Mouse (Mus musculus): ENCODE measurements around the gene Atf4. TPM values are rescaled to one million over a fixed set of nuclear protein-coding genes. Genes with fewer than 3 reads are reported as not detected.
A peak's percentile ranks its signal among the peaks of the same experiment; 100 is the strongest.

Gene Atf4
- total and polyA plus RNA-seq, 2 experiments from 2014 or later = 104 to 157 TPM

DNA sequence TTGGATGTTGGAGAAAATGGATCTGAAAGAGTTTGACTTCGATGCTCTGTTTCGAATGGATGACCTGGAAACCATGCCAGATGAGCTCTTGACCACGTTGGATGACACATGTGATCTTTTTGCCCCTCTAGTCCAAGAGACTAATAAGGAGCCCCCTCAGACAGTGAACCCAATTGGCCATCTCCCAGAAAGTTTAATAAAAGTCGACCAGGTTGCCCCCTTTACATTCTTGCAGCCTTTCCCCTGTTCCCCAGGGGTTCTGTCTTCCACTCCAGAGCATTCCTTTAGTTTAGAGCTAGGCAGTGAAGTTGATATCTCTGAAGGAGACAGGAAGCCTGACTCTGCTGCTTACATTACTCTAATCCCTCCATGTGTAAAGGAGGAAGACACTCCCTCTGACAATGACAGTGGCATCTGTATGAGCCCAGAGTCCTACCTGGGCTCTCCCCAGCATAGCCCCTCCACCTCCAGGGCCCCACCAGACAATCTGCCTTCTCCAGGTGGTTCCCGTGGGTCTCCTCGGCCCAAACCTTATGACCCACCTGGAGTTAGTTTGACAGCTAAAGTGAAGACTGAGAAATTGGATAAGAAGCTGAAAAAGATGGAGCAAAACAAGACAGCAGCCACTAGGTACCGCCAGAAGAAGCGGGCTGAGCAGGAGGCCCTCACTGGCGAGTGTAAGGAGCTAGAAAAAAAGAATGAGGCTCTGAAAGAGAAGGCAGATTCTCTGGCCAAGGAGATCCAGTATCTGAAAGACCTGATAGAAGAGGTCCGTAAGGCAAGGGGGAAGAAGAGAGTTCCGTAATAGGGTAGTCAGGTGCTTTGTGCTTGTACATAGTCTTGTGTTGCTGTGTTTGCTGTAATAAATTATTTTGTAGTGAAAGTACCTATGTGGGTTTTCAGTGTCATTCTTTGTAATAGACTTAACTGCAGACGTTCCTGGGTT, 1.9 kb downstream of the Atf4 start:
- no peak; the same call in 1 of the 2 replicates for TF ChIP-seq CTCF (IDR thresholded peaks at IDR 0.05; ENCODE audit: low read depth)
- Histone ChIP-seq H3K27ac (peak overlapping the region; percentile 98; the same call in 1 of the 2 replicates), H3K4me1 (ENCODE audit: insufficient read depth, low read length) (peaks cover 18% of the 10 kb centered on the region; the same call in 1 of the 2 replicates)

DNA sequence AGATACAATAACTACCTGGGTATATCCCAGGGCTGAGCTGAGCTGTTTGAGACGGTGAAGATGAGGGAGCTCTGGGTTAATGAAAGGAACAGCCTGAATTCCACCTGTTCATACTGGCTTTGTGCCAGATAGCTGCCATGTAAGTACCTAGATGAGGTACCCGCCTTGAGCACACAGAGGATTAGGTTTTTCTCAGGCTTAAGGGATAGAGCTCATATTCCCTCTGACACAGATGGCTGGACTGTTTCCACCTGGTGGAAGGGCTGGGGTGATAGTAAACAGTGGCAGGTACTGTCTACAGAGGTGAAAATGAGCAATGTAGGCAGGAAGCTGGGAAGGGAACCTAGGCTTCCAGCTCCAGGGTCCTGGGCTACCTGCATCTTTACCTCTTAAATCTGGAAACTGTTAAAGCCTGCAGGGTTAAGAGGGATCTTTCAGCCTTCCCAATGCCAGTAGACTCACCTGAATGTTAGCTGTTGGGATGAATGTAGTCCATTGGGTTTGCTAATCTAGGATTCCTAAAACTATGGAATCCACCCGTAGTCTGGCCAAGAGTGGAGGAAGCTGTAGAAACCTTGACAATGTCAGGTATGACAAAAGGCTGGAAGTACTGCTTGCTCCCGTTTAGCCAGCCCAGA, 2.7 kb downstream of the Atf4 start:
- Histone ChIP-seq H3K36me3 (ENCODE audit: insufficient read depth, low read length) (peaks cover 33% of the 10 kb centered on the region), H3K4me3 (ENCODE audit: low read length) (peak overlapping the region; percentile 79; the same call in 1 of the 2 replicates), H3K27ac (peak overlapping the region; percentile 48; the same call in 1 of the 2 replicates), H3K9me3 (ENCODE audit: low read length) (no peaks in the 10 kb centered on the region), H3K9ac (replicated peaks; ENCODE audit: low read length) (no peak overlapping the region), H3K4me2 (ENCODE audit: low read depth, low read length) (peak overlapping the region; percentile 99), H3K4me1 (ENCODE audit: insufficient read depth, low read length) (peaks cover 18% of the 10 kb centered on the region; the same call in 1 of the 2 replicates), H3K27me3 (ENCODE audit: insufficient read depth, low read length) (no peaks in the 10 kb centered on the region)
- 27% methylated on average over 4 of the region's 4 CpGs for WGBS
- ATAC-seq (no peak), DNase-seq (ENCODE audit: low spot score) (no peak)
- no peak for TF ChIP-seq CTCF (IDR thresholded peaks at IDR 0.05; ENCODE audit: low read depth)

More for the DNA sequence above, 1.9 kb downstream of the Atf4 start:
- H3K4me3 ChIP-seq (ENCODE audit: low read length) = peak overlapping the region; percentile 79
- peak overlapping the region; percentile 99 for H3K4me2 ChIP-seq (ENCODE audit: low read depth, low read length)
- WGBS = 62% methylated on average over 12 of the region's 12 CpGs
- ATAC-seq (no peak), DNase-seq (ENCODE audit: low spot score) (no peak)
- H3K36me3 ChIP-seq (ENCODE audit: insufficient read depth, low read length) = peaks cover 33% of the 10 kb centered on the region
- peak overlapping the region; percentile 98 for H3K9ac ChIP-seq (replicated peaks; ENCODE audit: low read length)
- no peaks in the 10 kb centered on the region for H3K27me3 ChIP-seq (ENCODE audit: insufficient read depth, low read length)
- H3K9me3 ChIP-seq (ENCODE audit: low read length) = no peaks in the 10 kb centered on the region

GRCm38 (mm10) chr15:80258240-80259170, 3.5 kb downstream of the Atf4 start:
- TF ChIP-seq CTCF (IDR thresholded peaks at IDR 0.05; ENCODE audit: low read depth) = no peak
- DNase-seq (ENCODE audit: low spot score) (no peak), ATAC-seq (no peak)
- Histone ChIP-seq H3K9me3 (ENCODE audit: low read length) (no peaks in the 10 kb centered on the region), H3K4me1 (ENCODE audit: insufficient read depth, low read length) (peaks cover 23% of the 10 kb centered on the region), H3K27me3 (ENCODE audit: insufficient read depth, low read length) (no peaks in the 10 kb centered on the region), H3K4me3 (ENCODE audit: low read length) (no peak overlapping the region), H3K27ac (peak overlapping the region; percentile 48; the same call in 1 of the 2 replicates), H3K9ac (replicated peaks; ENCODE audit: low read length) (no peak overlapping the region), H3K36me3 (ENCODE audit: insufficient read depth, low read length) (peaks cover 33% of the 10 kb centered on the region), H3K4me2 (ENCODE audit: low read depth, low read length) (0 out of 2 replicates have a peak overlapping the region, but pooled peaks have one; percentile 99)
- WGBS = 66% methylated on average over 11 of the region's 11 CpGs

DNA sequence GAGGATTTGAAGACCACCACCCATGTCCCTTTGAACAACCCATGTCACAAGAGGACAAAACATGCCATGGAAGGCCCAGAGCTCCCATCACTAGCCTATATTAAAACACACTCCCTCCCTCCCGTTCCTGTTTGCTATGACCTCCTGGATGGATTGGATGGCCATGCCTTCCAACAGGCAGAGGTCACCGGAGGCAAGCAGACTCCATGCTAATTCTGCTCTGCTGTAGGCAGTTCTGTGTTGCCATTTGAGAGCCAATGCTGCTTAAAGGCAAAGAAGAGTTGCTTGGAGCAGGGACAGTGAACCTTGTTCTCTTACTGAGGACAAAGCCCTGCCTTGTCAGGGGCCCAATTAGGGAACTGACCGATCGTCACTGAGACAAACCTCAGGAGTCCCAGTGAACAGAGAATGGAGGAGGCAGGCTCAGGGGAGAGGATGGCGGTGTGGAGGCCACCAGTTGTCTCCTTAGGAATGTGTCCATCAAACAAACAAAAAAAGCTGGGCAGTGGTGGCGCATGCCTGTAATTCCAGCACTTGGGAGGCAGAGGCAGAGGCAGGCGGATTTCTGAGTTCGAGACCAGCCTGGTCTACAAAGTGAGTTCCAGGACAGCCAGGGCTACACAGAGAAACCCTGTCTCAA, 4.5 kb downstream of the Atf4 start:
- ATAC-seq (no peak), DNase-seq (ENCODE audit: low spot score) (no peak)
- Histone ChIP-seq H3K9ac (replicated peaks; ENCODE audit: low read length) (no peak overlapping the region), H3K4me3 (ENCODE audit: low read length) (no peak overlapping the region), H3K4me1 (ENCODE audit: insufficient read depth, low read length) (peaks cover 20% of the 10 kb centered on the region), H3K4me2 (ENCODE audit: low read depth, low read length) (no peak overlapping the region), H3K27ac (no peak overlapping the region), H3K36me3 (ENCODE audit: insufficient read depth, low read length) (peaks cover 33% of the 10 kb centered on the region), H3K9me3 (ENCODE audit: low read length) (no peaks in the 10 kb centered on the region), H3K27me3 (ENCODE audit: insufficient read depth, low read length) (no peaks in the 10 kb centered on the region)
- TF ChIP-seq CTCF (IDR thresholded peaks at IDR 0.05; ENCODE audit: low read depth) = no peak
- 56% methylated on average over 8 of the region's 8 CpGs for WGBS

GRCm38 (mm10) chr15:80260677-80261076, 5.7 kb downstream of the Atf4 start:
- no peaks in the 10 kb centered on the region for H3K27me3 ChIP-seq (ENCODE audit: insufficient read depth, low read length)
- H3K27ac ChIP-seq = no peak overlapping the region
- TF ChIP-seq CTCF (IDR thresholded peaks at IDR 0.05; ENCODE audit: low read depth) = peak; percentile 97
- H3K36me3 ChIP-seq (ENCODE audit: insufficient read depth, low read length) = peaks cover 33% of the 10 kb centered on the region
- ATAC-seq (no peak), DNase-seq (ENCODE audit: low spot score) (peak; percentile 90)
- H3K9ac ChIP-seq (replicated peaks; ENCODE audit: low read length) = no peak overlapping the region
- no peak overlapping the region for H3K4me3 ChIP-seq (ENCODE audit: low read length)
- no peaks in the 10 kb centered on the region for H3K9me3 ChIP-seq (ENCODE audit: low read length)
- H3K4me1 ChIP-seq (ENCODE audit: insufficient read depth, low read length) = peaks cover 20% of the 10 kb centered on the region
- no peak overlapping the region for H3K4me2 ChIP-seq (ENCODE audit: low read depth, low read length)
- 13% methylated on average over 3 of the region's 3 CpGs for WGBS

Measured in hindbrain, postnatal 0 days (tissue).